Mouse (Mus musculus) forebrain, embryonic 16.5 days (tissue): ENCODE measurements around the gene Noa1. TPM values are rescaled to one million over a fixed set of nuclear protein-coding genes. Genes with fewer than 3 reads are reported as not detected.

Source experiments
- ATAC-seq: fragments of 200-750 bp; cut with Nextera tagmentation; 2 replicates; pipeline ENCODE4 v1.8.0; 2017; ENCODE audit warnings: mild to moderate bottlenecking, moderate library complexity
- H3K27ac ChIP-seq: fragments of 300-500 bp; sonication (generic); 2 replicates; pipeline ENCODE4 v1.5.1; 2014; ENCODE audit warnings: low read length, control low read depth
- H3K27me3 ChIP-seq: fragments of 300-500 bp; sonication (generic); replicated peaks from 2 replicates; pipeline ENCODE4 v1.6.1; 2014; ENCODE audit warnings: low read length; ENCODE audit not compliant: control insufficient read depth, insufficient read depth
- H3K36me3 ChIP-seq: fragments of 300-500 bp; sonication (generic); 2 replicates; pipeline ENCODE4 v1.6.1; 2014; ENCODE audit not compliant: control insufficient read depth, insufficient read depth
- H3K4me1 ChIP-seq: fragments of 300-500 bp; sonication (generic); replicated peaks from 2 replicates; pipeline ENCODE4 v1.6.1; 2014; ENCODE audit warnings: low read length; ENCODE audit not compliant: control insufficient read depth, insufficient read depth
- H3K4me2 ChIP-seq: fragments of 300-500 bp; sonication (generic); 2 replicates; pipeline ENCODE4 v1.6.1; 2014; ENCODE audit warnings: mild to moderate bottlenecking, low read length, control low read depth
- H3K4me3 ChIP-seq: fragments of 300-500 bp; sonication (generic); replicated peaks from 2 replicates; pipeline ENCODE4 v1.5.1; 2014; ENCODE audit warnings: mild to moderate bottlenecking, low read length, control low read depth
- H3K9ac ChIP-seq: fragments of 300-500 bp; sonication (generic); replicated peaks from 2 replicates; pipeline ENCODE4 v1.6.1; 2014; ENCODE audit warnings: low read depth, low read length, control low read depth
- H3K9me3 ChIP-seq: fragments of 300-500 bp; sonication (generic); 2 replicates; pipeline ENCODE4 v1.6.1; 2016; ENCODE audit warnings: low read length; ENCODE audit not compliant: control insufficient read depth
- WGBS: fragments of 180-500 bp; shearing (Covaris S2); extraction: QIAGEN DNeasy Blood & Tissue Kit; methylation state at CpG from one replicate; pipeline ENCODE4 v1.1.7; 2014; 5-methylcytosine and 5-hydroxymethylcytosine counted together
- polyA plus RNA-seq: library from polyadenylated mRNA; unstranded; fragments of >200 nt; fragmentation: Nextera tagmentation; extraction: Ambion mirVana; gene quantifications from 2 replicates; pipeline ENCODE4 v1.2.1, GENCODE M21; 2015

The Noa1 gene
- polyA plus RNA-seq, 1 experiment from 2014 or later = 41.0 TPM

- Histone ChIP-seq H3K27me3 (no peaks in the 10 kb centered on the region), H3K4me3 (no peak overlapping the region), H3K9me3 (no peaks in the 10 kb centered on the region), H3K4me2 (no peak overlapping the region), H3K4me1 (no peaks in the 10 kb centered on the region), H3K36me3 (no peaks in the 10 kb centered on the region), H3K27ac (no peak overlapping the region), H3K9ac (no peak overlapping the region)
- ATAC-seq = no peak
- 90% methylated on average over 5 of the region's 5 CpGs for WGBS
These were observed 33.9 kb downstream of the Noa1 start for GRCm38 (mm10) chr5:77275950-77276349.

- H3K36me3 ChIP-seq = 0 out of 2 replicates have a peak, but pooled peaks cover 3% of the 10 kb centered on the region
These were observed 36.7 kb downstream of the Noa1 start for GRCm38 (mm10) chr5:77273151-77273550.

DNA sequence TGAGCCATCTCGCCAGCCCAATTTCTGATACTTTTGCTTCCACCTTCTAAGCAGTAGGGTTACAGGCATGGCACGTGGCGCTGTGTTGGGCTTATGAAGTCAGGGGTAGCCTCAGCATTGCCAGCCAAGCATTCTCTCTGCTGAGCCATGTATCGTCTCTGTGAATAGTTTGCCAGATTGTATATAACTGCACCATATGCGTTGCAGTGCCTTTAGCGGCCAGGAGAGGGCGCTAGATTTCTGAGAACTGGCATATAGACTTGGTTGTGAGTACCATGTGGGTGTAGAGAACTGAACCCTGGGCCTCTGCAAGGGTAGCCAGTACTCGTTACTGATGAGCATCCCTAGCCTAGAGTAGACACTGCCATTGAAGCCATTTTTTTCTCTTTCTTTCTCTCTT is 40.5 kb downstream of the Noa1 start:
- 76% methylated on average over 8 of the region's 8 CpGs for WGBS
- Histone ChIP-seq H3K27ac (no peak overlapping the region), H3K9me3 (no peaks in the 10 kb centered on the region), H3K4me1 (peaks cover 6% of the 10 kb centered on the region), H3K9ac (no peak overlapping the region), H3K36me3 (0 out of 2 replicates have a peak, but pooled peaks cover 3% of the 10 kb centered on the region), H3K4me3 (no peak overlapping the region), H3K27me3 (no peaks in the 10 kb centered on the region), H3K4me2 (no peak overlapping the region)
- no peak for ATAC-seq

More at GRCm38 (mm10) chr5:77273151-77273550, 36.7 kb downstream of the Noa1 start:
- no peak for ATAC-seq
- Histone ChIP-seq H3K4me3 (no peak overlapping the region), H3K27ac (no peak overlapping the region), H3K4me2 (no peak overlapping the region), H3K9me3 (no peaks in the 10 kb centered on the region), H3K27me3 (no peaks in the 10 kb centered on the region), H3K9ac (no peak overlapping the region), H3K4me1 (no peaks in the 10 kb centered on the region)
- 88% methylated on average over 7 of the region's 7 CpGs for WGBS

- WGBS = 92% methylated on average over 30 of the region's 30 CpGs
- Histone ChIP-seq H3K9me3 (no peaks in the 10 kb centered on the region), H3K4me2 (no peak overlapping the region), H3K36me3 (0 out of 2 replicates have a peak, but pooled peaks cover 3% of the 10 kb centered on the region), H3K9ac (no peak overlapping the region), H3K27ac (no peak overlapping the region), H3K4me1 (peaks cover 6% of the 10 kb centered on the region), H3K27me3 (no peaks in the 10 kb centered on the region), H3K4me3 (no peak overlapping the region)
- no peak for ATAC-seq
These were observed 41.8 kb downstream of the Noa1 start for GRCm38 (mm10) chr5:77267957-77268624.

DNA sequence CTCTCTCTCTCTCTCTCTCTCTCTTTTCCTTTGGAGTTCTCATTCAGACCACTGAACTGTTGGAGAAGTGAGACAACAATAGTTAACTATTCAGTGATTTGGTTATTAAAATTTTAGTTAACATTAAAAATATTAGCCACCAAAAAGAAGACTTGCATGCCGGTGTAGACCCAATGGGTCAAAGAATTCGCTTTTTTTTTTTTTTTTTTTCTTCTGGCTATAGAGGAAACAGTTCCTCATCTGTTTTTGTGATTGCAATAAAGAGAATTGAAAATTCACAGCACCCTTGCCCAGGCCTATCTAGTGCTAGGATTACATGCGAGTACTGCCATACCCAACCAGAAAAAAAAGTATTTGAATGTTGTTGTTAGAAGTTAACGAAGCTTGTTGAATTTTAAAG is 42.4 kb downstream of the Noa1 start:
- Histone ChIP-seq H3K9me3 (no peaks in the 10 kb centered on the region), H3K4me1 (peaks cover 6% of the 10 kb centered on the region), H3K9ac (no peak overlapping the region), H3K27me3 (no peaks in the 10 kb centered on the region), H3K36me3 (0 out of 2 replicates have a peak, but pooled peaks cover 3% of the 10 kb centered on the region), H3K4me3 (no peak overlapping the region), H3K27ac (no peak overlapping the region), H3K4me2 (peak overlapping the region; percentile 63)
- WGBS = 51% methylated on average over 4 of the region's 4 CpGs
- no peak for ATAC-seq

GRCm38 (mm10) chr5:77266886-77267401 is 42.9 kb downstream of the Noa1 start:
- 0 out of 2 replicates have a peak, but pooled peaks cover 3% of the 10 kb centered on the region for H3K36me3 ChIP-seq
- H3K27me3 ChIP-seq = no peaks in the 10 kb centered on the region
- peak overlapping the region; percentile 85 for H3K4me3 ChIP-seq
- no peaks in the 10 kb centered on the region for H3K9me3 ChIP-seq
- WGBS = 3% methylated on average over 11 of the region's 11 CpGs
- ATAC-seq = no peak
- H3K4me2 ChIP-seq = peak overlapping the region; percentile 63
- H3K9ac ChIP-seq = peak overlapping the region; percentile 73
- peaks cover 6% of the 10 kb centered on the region for H3K4me1 ChIP-seq
- H3K27ac ChIP-seq = no peak overlapping the region; the same call in 1 of the 2 replicates

GRCm38 (mm10) chr5:77266066-77266885 is 43.6 kb downstream of the Noa1 start:
- WGBS = under 1% methylated on average over 74 of the region's 87 CpGs
- peak overlapping the region; percentile 66 for H3K27ac ChIP-seq
- H3K4me3 ChIP-seq = peak overlapping the region; percentile 85
- H3K9me3 ChIP-seq = no peaks in the 10 kb centered on the region
- no peaks in the 10 kb centered on the region for H3K27me3 ChIP-seq
- H3K36me3 ChIP-seq = 0 out of 2 replicates have a peak, but pooled peaks cover 3% of the 10 kb centered on the region
- ATAC-seq = peak; percentile 53
- H3K4me1 ChIP-seq = peaks cover 6% of the 10 kb centered on the region
- peak overlapping the region; percentile 73 for H3K9ac ChIP-seq
- H3K4me2 ChIP-seq = peak overlapping the region; percentile 63

GRCm38 (mm10) chr5:77265671-77266065 is 44.2 kb downstream of the Noa1 start:
- ATAC-seq = peak; percentile 78
- peaks cover 6% of the 10 kb centered on the region for H3K4me1 ChIP-seq
- under 1% methylated on average over 30 of the region's 53 CpGs for WGBS
- no peaks in the 10 kb centered on the region for H3K27me3 ChIP-seq
- H3K9me3 ChIP-seq = no peaks in the 10 kb centered on the region
- 0 out of 2 replicates have a peak, but pooled peaks cover 3% of the 10 kb centered on the region for H3K36me3 ChIP-seq
- H3K4me3 ChIP-seq = peak overlapping the region; percentile 85
- H3K27ac ChIP-seq = peak overlapping the region; percentile 66
- H3K4me2 ChIP-seq = peak overlapping the region; percentile 63
- H3K9ac ChIP-seq = peak overlapping the region; percentile 73

- Histone ChIP-seq H3K9ac (peak within 1 kb of the TSS; percentile 73), H3K4me1 (peaks cover 6% of the 10 kb centered on the region), H3K36me3 (0 out of 2 replicates have a peak, but pooled peaks cover 3% of the 10 kb centered on the region), H3K9me3 (no peaks in the 10 kb centered on the region), H3K27ac (peak within 1 kb of the TSS; percentile 66), H3K4me3 (peak within 1 kb of the TSS; percentile 85), H3K27me3 (no peaks in the 10 kb centered on the region), H3K4me2 (peak within 1 kb of the TSS; percentile 63)
- peak; percentile 87 for ATAC-seq
- under 1% methylated on average over 37 of the region's 78 CpGs for WGBS
These were observed 44.7 kb downstream of the Noa1 start, which contains the start of gene Rest for GRCm38 (mm10) chr5:77265081-77265670. TSS of gene Rest (plus strand) at chr5:77265491.
